Mouse (Mus musculus): ENCODE measurements at regions not wholly inside any gene's neighbourhood (a gene's known extent, or its start where the extent isn't known, plus 50 kb on each side); places are given as distances from the start of the nearest gene placed in this dataset.

GRCm38 (mm10) chr8:104034286-104034685 lies 67.1 kb upstream of the Cdh5 start:
- TF ChIP-seq GATA1 (IDR thresholded peaks at IDR 0.05; ENCODE audit: borderline replicate concordance, low read length), result no peak
- TF ChIP-seq CTCF (IDR thresholded peaks at IDR 0.05; ENCODE audit: low read depth, low read length), result no peak
- no peak for TF ChIP-seq TAL1 (conservative IDR thresholded peaks at IDR 0.05; ENCODE audit: low read depth, low read length)
- TF ChIP-seq POLR2AphosphoS5 (IDR thresholded peaks at IDR 0.05; ENCODE audit: insufficient replicate concordance, low read depth, low read length), result no peak

Measured in G1E (cell line).